Mouse (Mus musculus): Measurements from ENCODE around the gene Elmo1. TPM values are rescaled to one million over a fixed set of nuclear protein-coding genes. Genes with fewer than 3 reads are reported as not detected.

Gene Elmo1
- total and polyA plus RNA-seq, 2 experiments from 2014 or later: 6.5 to 17.9 TPM

GRCm38 (mm10) chr13:20185034-20185846 lies 94.8 kb downstream of the Elmo1 start:
- no peaks in the 10 kb centered on the region for H3K9me3 ChIP-seq (replicated peaks; ENCODE audit: control insufficient read depth, low read length)
- H3K27ac ChIP-seq (ENCODE audit: low read depth): peak overlapping the region; percentile 70
- H3K36me3 ChIP-seq (replicated peaks; ENCODE audit: control insufficient read depth, insufficient read depth, low read length): 0 out of 2 replicates have a peak, but pooled peaks cover 2% of the 10 kb centered on the region
- peak overlapping the region; percentile 22; the same call in 1 of the 2 replicates for H3K4me3 ChIP-seq (ENCODE audit: low read depth, low read length)
- no peak overlapping the region for H3K9ac ChIP-seq (replicated peaks; ENCODE audit: low read depth, low read length)
- ATAC-seq (ENCODE audit: insufficient read depth, low read depth) (no peak), DNase-seq (ENCODE audit: low spot score) (no peak)
- peak overlapping the region; percentile 41 for H3K4me2 ChIP-seq (ENCODE audit: low read depth, low read length)
- no peaks in the 10 kb centered on the region for H3K27me3 ChIP-seq (ENCODE audit: control insufficient read depth, insufficient read depth, low read length)
- TF ChIP-seq EP300 (IDR thresholded peaks at IDR 0.05; ENCODE audit: low read depth): no peak
- no peak; the same call in 1 of the 2 replicates for TF ChIP-seq CTCF (IDR thresholded peaks at IDR 0.05; ENCODE audit: low read depth)
- H3K4me1 ChIP-seq (ENCODE audit: control insufficient read depth, insufficient read depth): peaks cover 5% of the 10 kb centered on the region; the same call in 1 of the 2 replicates
- WGBS: 76% methylated on average over 20 of the region's 20 CpGs

DNA sequence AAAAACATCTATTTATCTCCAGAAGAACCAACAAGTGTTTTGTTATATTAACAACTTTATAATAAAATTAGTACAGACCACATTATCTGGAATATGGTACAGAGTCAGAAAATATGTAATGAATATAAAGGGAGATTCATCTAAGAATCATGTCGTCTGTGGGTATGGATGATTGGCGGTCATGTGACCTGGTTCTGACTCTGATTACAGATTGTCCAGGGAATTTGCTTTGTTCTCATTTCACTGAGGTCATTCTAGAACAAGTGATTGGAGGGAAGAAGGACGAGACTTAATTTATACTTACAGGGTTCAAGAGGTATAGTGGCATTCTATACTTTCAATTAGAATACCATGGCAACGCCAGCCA lies 95.4 kb downstream of the Elmo1 start:
- Histone ChIP-seq H3K4me1 (ENCODE audit: control insufficient read depth, insufficient read depth) (peaks cover 5% of the 10 kb centered on the region; the same call in 1 of the 2 replicates), H3K4me2 (ENCODE audit: low read depth, low read length) (no peak overlapping the region), H3K4me3 (ENCODE audit: low read depth, low read length) (no peak overlapping the region), H3K9me3 (replicated peaks; ENCODE audit: control insufficient read depth, low read length) (no peaks in the 10 kb centered on the region), H3K27me3 (ENCODE audit: control insufficient read depth, insufficient read depth, low read length) (no peaks in the 10 kb centered on the region), H3K36me3 (replicated peaks; ENCODE audit: control insufficient read depth, insufficient read depth, low read length) (0 out of 2 replicates have a peak, but pooled peaks cover 4% of the 10 kb centered on the region), H3K9ac (replicated peaks; ENCODE audit: low read depth, low read length) (no peak overlapping the region), H3K27ac (ENCODE audit: low read depth) (no peak overlapping the region)
- ATAC-seq (ENCODE audit: insufficient read depth, low read depth) (no peak), DNase-seq (ENCODE audit: low spot score) (no peak)
- TF ChIP-seq EP300 (IDR thresholded peaks at IDR 0.05; ENCODE audit: low read depth) (no peak), CTCF (IDR thresholded peaks at IDR 0.05; ENCODE audit: low read depth) (no peak)
- 73% methylated on average over 4 of the region's 4 CpGs for WGBS

- H3K9ac ChIP-seq (replicated peaks; ENCODE audit: low read depth, low read length): no peak overlapping the region
- TF ChIP-seq CTCF (IDR thresholded peaks at IDR 0.05; ENCODE audit: low read depth): no peak
- TF ChIP-seq EP300 (IDR thresholded peaks at IDR 0.05; ENCODE audit: low read depth): no peak
- H3K27ac ChIP-seq (ENCODE audit: low read depth): peak overlapping the region; percentile 13
- H3K4me1 ChIP-seq (ENCODE audit: control insufficient read depth, insufficient read depth): no peaks in the 10 kb centered on the region
- no peak overlapping the region for H3K4me3 ChIP-seq (ENCODE audit: low read depth, low read length)
- H3K9me3 ChIP-seq (replicated peaks; ENCODE audit: control insufficient read depth, low read length): no peaks in the 10 kb centered on the region
- peaks cover 4% of the 10 kb centered on the region; the same call in 1 of the 2 replicates for H3K36me3 ChIP-seq (replicated peaks; ENCODE audit: control insufficient read depth, insufficient read depth, low read length)
- no peak for DNase-seq (ENCODE audit: low spot score)
- WGBS: 41% methylated on average over 2 of the region's 2 CpGs
- no peak overlapping the region for H3K4me2 ChIP-seq (ENCODE audit: low read depth, low read length)
- no peaks in the 10 kb centered on the region for H3K27me3 ChIP-seq (ENCODE audit: control insufficient read depth, insufficient read depth, low read length)
- ATAC-seq (ENCODE audit: insufficient read depth, low read depth): no peak
Observed at GRCm38 (mm10) chr13:20187647-20188046, 97.3 kb downstream of the Elmo1 start.

DNA sequence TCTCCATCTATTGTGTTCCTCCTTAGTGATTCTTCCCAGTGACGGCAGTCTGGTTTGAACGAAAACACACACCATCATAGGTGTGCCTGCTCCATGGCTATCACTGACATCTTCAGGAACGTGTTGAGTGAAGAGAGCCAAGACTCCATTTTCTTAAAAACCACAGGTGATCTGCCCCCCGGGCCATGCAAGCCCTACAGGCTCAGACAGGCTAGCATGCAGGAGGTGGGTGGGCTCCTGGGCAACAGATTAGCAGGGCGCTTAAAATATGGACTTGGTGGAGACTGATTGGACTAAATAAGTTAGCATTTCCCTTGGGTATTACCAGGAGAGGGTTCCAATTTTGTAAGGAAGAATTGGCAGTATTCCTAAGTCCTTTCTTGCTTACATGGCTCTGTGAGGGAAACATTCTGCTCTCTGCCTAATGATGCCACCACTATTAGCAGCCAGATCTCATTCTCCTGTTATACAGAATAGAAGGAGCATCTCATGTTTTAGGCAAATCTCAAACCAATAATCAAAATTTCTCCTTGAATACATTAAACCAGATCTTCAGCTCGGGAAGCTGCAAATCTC lies 101.7 kb downstream of the Elmo1 start:
- no peak overlapping the region for H3K4me3 ChIP-seq (ENCODE audit: low read depth, low read length)
- H3K9ac ChIP-seq (replicated peaks; ENCODE audit: low read depth, low read length): no peak overlapping the region
- no peak overlapping the region for H3K27ac ChIP-seq (ENCODE audit: low read depth)
- no peak overlapping the region for H3K4me2 ChIP-seq (ENCODE audit: low read depth, low read length)
- no peaks in the 10 kb centered on the region for H3K27me3 ChIP-seq (ENCODE audit: control insufficient read depth, insufficient read depth, low read length)
- peaks cover 4% of the 10 kb centered on the region; the same call in 1 of the 2 replicates for H3K36me3 ChIP-seq (replicated peaks; ENCODE audit: control insufficient read depth, insufficient read depth, low read length)
- H3K9me3 ChIP-seq (replicated peaks; ENCODE audit: control insufficient read depth, low read length): no peaks in the 10 kb centered on the region
- TF ChIP-seq EP300 (IDR thresholded peaks at IDR 0.05; ENCODE audit: low read depth) (no peak), CTCF (IDR thresholded peaks at IDR 0.05; ENCODE audit: low read depth) (no peak)
- no peak for ATAC-seq (ENCODE audit: insufficient read depth, low read depth)
- 68% methylated on average over 6 of the region's 6 CpGs for WGBS
- no peaks in the 10 kb centered on the region for H3K4me1 ChIP-seq (ENCODE audit: control insufficient read depth, insufficient read depth)
- DNase-seq (ENCODE audit: low spot score): no peak

DNA sequence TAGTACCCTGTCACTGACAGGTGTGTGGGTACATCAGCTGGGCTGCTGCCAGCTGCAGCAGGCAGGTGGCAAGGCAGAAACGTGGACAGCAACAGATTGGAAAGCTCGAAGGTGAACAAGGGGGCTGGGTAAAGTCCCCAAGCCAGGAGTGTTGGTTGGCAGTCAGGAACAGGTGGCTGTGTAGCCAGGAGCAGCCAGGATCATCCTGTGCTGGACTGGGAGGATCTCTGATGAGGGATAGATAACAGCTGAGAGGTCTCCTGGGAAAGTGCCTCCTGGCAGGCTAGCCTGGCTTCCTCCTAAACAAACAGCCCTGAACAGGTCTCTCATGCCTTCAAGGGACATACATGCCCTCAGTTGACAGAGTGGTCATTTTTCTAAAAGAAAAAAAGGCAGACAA lies 110.2 kb downstream of the Elmo1 start:
- ATAC-seq (ENCODE audit: insufficient read depth, low read depth) (no peak), DNase-seq (ENCODE audit: low spot score) (no peak)
- H3K9ac ChIP-seq (replicated peaks; ENCODE audit: low read depth, low read length): no peak overlapping the region
- no peak overlapping the region for H3K4me3 ChIP-seq (ENCODE audit: low read depth, low read length)
- 43% methylated on average over 2 of the region's 2 CpGs for WGBS
- H3K9me3 ChIP-seq (replicated peaks; ENCODE audit: control insufficient read depth, low read length): no peaks in the 10 kb centered on the region
- H3K4me2 ChIP-seq (ENCODE audit: low read depth, low read length): no peak overlapping the region
- no peak overlapping the region for H3K27ac ChIP-seq (ENCODE audit: low read depth)
- no peaks in the 10 kb centered on the region for H3K4me1 ChIP-seq (ENCODE audit: control insufficient read depth, insufficient read depth)
- H3K27me3 ChIP-seq (ENCODE audit: control insufficient read depth, insufficient read depth, low read length): no peaks in the 10 kb centered on the region
- H3K36me3 ChIP-seq (replicated peaks; ENCODE audit: control insufficient read depth, insufficient read depth, low read length): no peaks in the 10 kb centered on the region
- TF ChIP-seq EP300 (IDR thresholded peaks at IDR 0.05; ENCODE audit: low read depth) (no peak), CTCF (IDR thresholded peaks at IDR 0.05; ENCODE audit: low read depth) (no peak)
